Mouse (Mus musculus) kidney, adult 8-10 months (tissue): ENCODE measurements at regions not wholly inside any gene's neighbourhood (a gene's known extent, or its start where the extent isn't known, plus 50 kb on each side); places are given as distances from the start of the nearest gene placed in this dataset.
A peak's percentile ranks its signal among the peaks of the same experiment; 100 is the strongest.
"Not testable (repeated sequence)": the region's sequence is repeated elsewhere in the genome, so short reads cannot be mapped to it uniquely, and the experiment has no call there.

Experiments
- DNase-seq, 2 experiments: peaks; one replicate each; pipeline ENCODE4 v3.0.0; 2022

- peak; percentile 3 to 69 for DNase-seq
Measured at GRCm38 (mm10) chr13:27945062-27945461, 71.0 kb upstream of the Prl4a1 start.

GRCm38 (mm10) chr13:27960421-27960820 is 55.6 kb upstream of the Prl4a1 start:
- DNase-seq, result not testable (repeated sequence)

- DNase-seq, result not testable (repeated sequence)
Measured at GRCm38 (mm10) chr13:27962381-27962780, 53.6 kb upstream of the Prl4a1 start.

GRCm38 (mm10) chr13:27966021-27966420 is 50.0 kb upstream of the Prl4a1 start:
- not testable (repeated sequence) for DNase-seq
